Mouse (Mus musculus) MEL (cell line): Measurements from ENCODE around the gene Arid1b. TPM values are rescaled to one million over a fixed set of nuclear protein-coding genes. Genes with fewer than 3 reads are reported as not detected.

ENCODE experiments used
- DNase-seq: peaks from one replicate; pipeline ENCODE4 v3.0.0; 2011; ENCODE audit warnings: low read depth, low spot score
- H3K27ac ChIP-seq: 2 replicates; pipeline ENCODE4 v1.5.1; 2012; ENCODE audit warnings: low read depth, mild to moderate bottlenecking, control low read depth, low read length, moderate library complexity; ENCODE audit not compliant: control insufficient read depth
- H3K27me3 ChIP-seq, 2 experiments: fragments of 150-350 bp in 1 of 2; sonication (generic) in 1 of 2; 2 replicates each; pipeline ENCODE4 v1.6.1; 2012; ENCODE audit warnings: low read length in 2 of 2, mild to moderate bottlenecking in 2 of 2, improper control_type of control experiment in 1 of 2, moderate library complexity in 1 of 2; ENCODE audit not compliant: insufficient read depth in 2 of 2, control insufficient read depth in 1 of 2
- H3K36me3 ChIP-seq, 2 experiments: 2 replicates each; pipeline ENCODE4 v1.6.1; 2012 to 2014; ENCODE audit warnings: low read length in 2 of 2, improper control_type of control experiment in 1 of 2, inconsistent platforms in 1 of 2, mild to moderate bottlenecking in 1 of 2; ENCODE audit not compliant: insufficient read depth in 2 of 2, control insufficient read depth in 1 of 2
- H3K4me1 ChIP-seq, 2 experiments: fragments of 150-350 bp in 1 of 2; sonication (generic) in 1 of 2; 2 replicates each; pipeline ENCODE4 v1.6.1; 2012; ENCODE audit warnings: low read length in 2 of 2, improper control_type of control experiment in 1 of 2, mild to moderate bottlenecking in 1 of 2; ENCODE audit not compliant: insufficient read depth in 2 of 2, control insufficient read depth in 1 of 2
- H3K4me3 ChIP-seq, 2 experiments: fragments of 150-350 bp in 1 of 2; sonication (generic) in 1 of 2; 2 replicates each; pipeline ENCODE4 v1.5.1; 2012; ENCODE audit warnings: low read depth in 2 of 2, low read length in 2 of 2, mild to moderate bottlenecking in 2 of 2, moderate library complexity in 2 of 2, control low read depth in 1 of 2, improper control_type of control experiment in 1 of 2; ENCODE audit not compliant: control insufficient read depth in 1 of 2, insufficient read depth in 1 of 2
- H3K79me2 ChIP-seq: 2 replicates; pipeline ENCODE4 v1.6.1; 2012; ENCODE audit warnings: mild to moderate bottlenecking, low read length, moderate library complexity; ENCODE audit not compliant: control insufficient read depth, poor library complexity, insufficient read depth
- H3K9ac ChIP-seq: 2 replicates; pipeline ENCODE4 v1.6.1; 2012; ENCODE audit warnings: low read depth, mild to moderate bottlenecking, control low read depth, low read length, moderate library complexity; ENCODE audit not compliant: control insufficient read depth, poor library complexity, severe bottlenecking
- H3K9me3 ChIP-seq: fragments of 150-350 bp; sonication (generic); replicated peaks from 2 replicates; pipeline ENCODE4 v1.6.1; 2012; ENCODE audit warnings: mild to moderate bottlenecking, low read length, improper control_type of control experiment, moderate library complexity; ENCODE audit not compliant: insufficient read depth
- BHLHE40 ChIP-seq: IDR thresholded peaks from 2 replicates; pipeline ENCODE4 v1.6.1; 2012; ENCODE audit warnings: low read depth, mild to moderate bottlenecking, inconsistent platforms, low read length, improper control_type of control experiment, borderline replicate concordance
- CHD2 ChIP-seq: IDR thresholded peaks from 2 replicates; pipeline ENCODE4 v1.6.1; 2011; ENCODE audit warnings: low read length, improper control_type of control experiment
- CTCF ChIP-seq, 3 experiments: IDR thresholded peaks in 2 of 3; conservative IDR thresholded peaks in 1 of 3; 2 replicates each; pipeline ENCODE4 v1.5.1; 2011 to 2012; ENCODE audit warnings: low read length in 3 of 3, low read depth in 2 of 3, mild to moderate bottlenecking in 2 of 3, improper control_type of control experiment in 1 of 3, inconsistent platforms in 1 of 3, mixed read lengths in 1 of 3, moderate library complexity in 1 of 3; ENCODE audit not compliant: control insufficient read depth in 1 of 3, insufficient read depth in 1 of 3, poor library complexity in 1 of 3, severe bottlenecking in 1 of 3
- ELF1 ChIP-seq: IDR thresholded peaks from 2 replicates; pipeline ENCODE4 v1.6.1; 2014; ENCODE audit warnings: low read depth, mild to moderate bottlenecking, inconsistent platforms, low read length, improper control_type of control experiment, moderate library complexity
- ETS1 ChIP-seq: IDR thresholded peaks from 2 replicates; pipeline ENCODE4 v1.6.1; 2012; ENCODE audit warnings: low read depth, mild to moderate bottlenecking, inconsistent platforms, low read length, improper control_type of control experiment, moderate library complexity
- GABPA ChIP-seq: IDR thresholded peaks from 2 replicates; pipeline ENCODE4 v1.6.1; 2012; ENCODE audit warnings: low read depth, mild to moderate bottlenecking, inconsistent platforms, low read length, improper control_type of control experiment, moderate library complexity
- JUND ChIP-seq: IDR thresholded peaks from 2 replicates; pipeline ENCODE4 v1.6.1; 2011; ENCODE audit warnings: low read depth, mild to moderate bottlenecking, improper control_type of control experiment, low read length
- MXI1 ChIP-seq: IDR thresholded peaks from 2 replicates; pipeline ENCODE4 v1.6.1; 2011; ENCODE audit warnings: mild to moderate bottlenecking, low read depth, low read length, improper control_type of control experiment
- MYB ChIP-seq: IDR thresholded peaks from 2 replicates; pipeline ENCODE4 v1.6.1; 2011; ENCODE audit warnings: mild to moderate bottlenecking, low read depth, low read length, improper control_type of control experiment
- NRF1 ChIP-seq: IDR thresholded peaks from 2 replicates; pipeline ENCODE4 v1.6.1; 2014; ENCODE audit warnings: low read depth, mild to moderate bottlenecking, inconsistent platforms, low read length, improper control_type of control experiment, moderate library complexity; ENCODE audit not compliant: poor library complexity, insufficient read depth, severe bottlenecking
- POLR2A ChIP-seq, 2 experiments: IDR thresholded peaks; 2 replicates each; pipeline ENCODE4 v1.6.1; 2011 to 2012; ENCODE audit warnings: low read length in 2 of 2, mild to moderate bottlenecking in 2 of 2, control low read depth in 1 of 2, improper control_type of control experiment in 1 of 2, low read depth in 1 of 2, moderate library complexity in 1 of 2; ENCODE audit not compliant: control insufficient read depth in 1 of 2, insufficient read depth in 1 of 2, poor library complexity in 1 of 2
- POLR2AphosphoS2 ChIP-seq: IDR thresholded peaks from 2 replicates; pipeline ENCODE4 v1.6.1; 2011; ENCODE audit warnings: low read length, improper control_type of control experiment
- RAD21 ChIP-seq: IDR thresholded peaks from 2 replicates; pipeline ENCODE4 v1.6.1; 2011; ENCODE audit warnings: mild to moderate bottlenecking, low read depth, low read length, improper control_type of control experiment
- SIN3A ChIP-seq: IDR thresholded peaks from 2 replicates; pipeline ENCODE4 v1.6.1; 2012; ENCODE audit warnings: low read length, improper control_type of control experiment, inconsistent platforms
- SMC3 ChIP-seq: IDR thresholded peaks from 2 replicates; pipeline ENCODE4 v1.6.1; 2011; ENCODE audit warnings: low read depth, low read length, improper control_type of control experiment
- TAL1 ChIP-seq: IDR thresholded peaks from 2 replicates; pipeline ENCODE4 v1.6.1; 2012; ENCODE audit warnings: mild to moderate bottlenecking, inconsistent platforms, low read length, moderate library complexity, mixed read lengths
- TBP ChIP-seq: IDR thresholded peaks from 2 replicates; pipeline ENCODE4 v1.8.0; 2011; ENCODE audit warnings: low read depth, low read length, improper control_type of control experiment
- UBTF ChIP-seq: IDR thresholded peaks from 2 replicates; pipeline ENCODE4 v1.6.1; 2012; ENCODE audit warnings: low read depth, mild to moderate bottlenecking, inconsistent platforms, low read length, improper control_type of control experiment, moderate library complexity, borderline replicate concordance; ENCODE audit not compliant: insufficient read depth
- ZC3H11A ChIP-seq: IDR thresholded peaks from 2 replicates; pipeline ENCODE4 v1.6.1; 2012; ENCODE audit warnings: low read depth, mild to moderate bottlenecking, inconsistent platforms, low read length, improper control_type of control experiment
- ZMIZ1 ChIP-seq: IDR thresholded peaks from 2 replicates; pipeline ENCODE4 v1.6.1; 2012; ENCODE audit warnings: low read depth, mild to moderate bottlenecking, inconsistent platforms, low read length, improper control_type of control experiment, moderate library complexity
- polyA plus RNA-seq, 2 experiments: library from polyadenylated mRNA; stranded (reverse) in 1 of 2; unstranded in 1 of 2; fragments of >175 nt in 1 of 2; fragments of >200 nt in 1 of 2; gene quantifications; 2 replicates each; pipeline versions ENCODE4 v1.2.1 to v1.2.4; 2012; ENCODE audit warnings: low replicate concordance in 2 of 2, low read depth in 1 of 2; ENCODE audit not compliant: insufficient read length in 2 of 2, insufficient read depth in 1 of 2, missing spikeins in 1 of 2
- total RNA-seq: library from RNA; depleted of rRNA; stranded (reverse); fragments of 300-350 nt; gene quantifications from 2 replicates; pipeline ENCODE4 v1.2.3, GENCODE M21; 2012

Gene Arid1b
- total and polyA plus RNA-seq, 3 experiments: 13.4 to 17.4 TPM; not detected in 1

DNA sequence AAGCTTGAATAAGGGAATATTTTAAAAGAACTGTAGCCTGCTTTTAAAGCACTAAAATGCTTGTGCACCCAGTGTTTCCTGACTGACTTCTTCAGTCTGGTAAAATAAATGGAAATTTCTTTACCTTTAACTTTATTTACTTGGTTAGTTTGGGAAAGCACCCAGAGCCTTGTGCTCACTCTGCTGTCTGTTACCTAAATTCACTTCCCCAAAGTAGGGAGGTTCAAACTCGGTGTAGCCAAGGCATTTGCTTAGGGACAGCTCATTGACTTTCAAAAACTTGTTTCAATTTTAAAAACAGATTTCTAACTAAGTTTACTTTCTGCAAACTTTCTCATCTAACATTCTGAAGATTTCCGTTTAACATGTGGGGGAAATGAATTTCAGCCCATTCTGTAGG is 135.5 kb downstream of the Arid1b start:
- no peak for DNase-seq
- Histone ChIP-seq H3K4me3 (no peak overlapping the region), H3K36me3 (peaks cover 0 to 2% of the 10 kb centered on the region in 2 experiments; a peak in 1 of 4 replicates), H3K9ac (no peak overlapping the region), H3K4me1 (no peaks in the 10 kb centered on the region), H3K27me3 (no peaks in the 10 kb centered on the region), H3K79me2 (peaks cover 3% of the 10 kb centered on the region; the same call in 1 of the 2 replicates), H3K27ac (no peak overlapping the region), H3K9me3 (no peaks in the 10 kb centered on the region)
- TF ChIP-seq POLR2A (IDR thresholded peaks at IDR 0.05; ENCODE audit: control insufficient read depth in 1 of 2, insufficient read depth in 1 of 2, low read depth in 1 of 2, low read length in 2 of 2, poor library complexity in 1 of 2) (no peak), ZC3H11A (no peak), SMC3 (no peak), SIN3A (no peak), TBP (no peak), RAD21 (no peak), ETS1 (no peak), CHD2 (no peak), POLR2AphosphoS2 (no peak), JUND (no peak), ELF1 (no peak), UBTF (no peak), BHLHE40 (no peak), ZMIZ1 (no peak), NRF1 (no peak), CTCF (IDR thresholded peaks at IDR 0.05 in 2 of 3, conservative IDR thresholded peaks at IDR 0.05 in 1 of 3; ENCODE audit: control insufficient read depth in 1 of 3, insufficient read depth in 1 of 3, low read depth in 2 of 3, low read length in 3 of 3, poor library complexity in 1 of 3, severe bottlenecking in 1 of 3) (no peak), MYB (no peak), TAL1 (no peak)

DNA sequence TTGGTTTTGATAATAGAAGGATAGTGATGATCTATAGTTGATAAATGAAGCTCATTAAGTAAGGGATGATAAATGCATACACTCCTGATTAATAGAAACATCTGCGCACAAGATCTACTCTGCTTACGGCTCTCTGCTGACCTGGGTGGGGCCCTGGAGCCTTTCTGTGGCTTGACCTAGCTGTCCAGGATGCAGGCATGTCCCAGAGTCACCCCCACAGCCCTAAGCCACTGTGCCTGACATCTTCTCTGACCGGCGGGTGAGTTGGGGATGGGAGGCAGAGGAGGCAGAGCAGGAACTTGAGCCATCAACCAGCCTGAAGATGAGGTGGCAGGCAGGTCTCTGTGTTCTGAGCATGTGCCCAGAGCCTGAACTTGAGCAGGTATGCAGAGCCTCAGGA is 136.0 kb downstream of the Arid1b start:
- Histone ChIP-seq H3K79me2 (peaks cover 3% of the 10 kb centered on the region; the same call in 1 of the 2 replicates), H3K9ac (no peak overlapping the region)
- TF ChIP-seq RAD21: no peak
- no peak for TF ChIP-seq GABPA
- no peak for TF ChIP-seq MXI1
- TF ChIP-seq, all 39 proteins: peak for 0
- DNase-seq: no peak
- Histone ChIP-seq H3K36me3 (peaks cover 0 to 2% of the 10 kb centered on the region in 2 experiments; a peak in 1 of 4 replicates), H3K4me3 (no peak overlapping the region), H3K27ac (no peak overlapping the region), H3K9me3 (no peaks in the 10 kb centered on the region), H3K27me3 (no peaks in the 10 kb centered on the region), H3K4me1 (no peaks in the 10 kb centered on the region)
